Mouse (Mus musculus): ENCODE results near the gene Kctd11. TPM values are rescaled to one million over a fixed set of nuclear protein-coding genes. Genes with fewer than 3 reads are reported as not detected.
"Not testable (repeated sequence)": the region's sequence is repeated elsewhere in the genome, so short reads cannot be mapped to it uniquely, and the experiment has no call there.

Kctd11 gene
- polyA plus RNA-seq (2012; rRNA removed): 12.6 and 19.1 TPM in 2 replicates

- peaks cover 17% of the 10 kb centered on the region for H3K4me1 ChIP-seq (ENCODE audit: control insufficient read depth, insufficient read depth, low read length)
- under 1% methylated on average over 46 of the region's 46 CpGs for WGBS
- H3K4me3 ChIP-seq (replicated peaks; ENCODE audit: extremely low read depth, low read depth, low read length): peak within 1 kb of the TSS; percentile 97
- TF ChIP-seq CTCF (IDR thresholded peaks at IDR 0.05; ENCODE audit: insufficient read depth, low read length) (peak; percentile 16; the same call in 1 of the 2 replicates), POLR2A (IDR thresholded peaks at IDR 0.05; ENCODE audit: borderline replicate concordance, extremely low read depth, low read depth, low read length) (peak; percentile 94)
- peak; percentile 95 for DNase-seq
Observed at GRCm38 (mm10) chr11:69880853-69881603, at the start of gene Kctd11. Kctd11 (minus strand) TSS chr11:69881406.

DNA sequence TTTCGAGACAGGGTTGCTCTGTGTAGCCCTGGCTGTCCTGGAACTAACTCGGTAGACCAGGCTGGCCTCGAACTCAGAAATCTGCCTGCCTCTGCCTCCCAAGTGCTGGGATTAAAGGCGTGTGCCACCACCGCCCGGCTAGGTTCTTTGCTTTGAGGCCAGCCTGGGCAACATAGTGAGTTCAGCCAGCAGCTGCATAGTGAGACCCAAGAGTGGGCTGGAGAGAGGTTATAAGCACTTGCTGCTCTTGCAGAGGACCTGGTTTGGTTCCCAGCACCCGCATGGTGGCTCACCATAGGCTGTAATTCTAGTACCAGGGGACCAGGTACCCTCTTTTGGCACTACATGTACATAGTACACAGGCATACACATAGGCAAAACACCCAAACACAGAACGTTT lies 49.0 kb upstream of the Kctd11 start:
- H3K4me1 ChIP-seq (ENCODE audit: control insufficient read depth, insufficient read depth, low read length); H3K4me3 ChIP-seq (replicated peaks; ENCODE audit: extremely low read depth, low read depth, low read length); DNase-seq: not testable (repeated sequence)
- WGBS: 86% methylated on average over 8 of the region's 8 CpGs

DNA sequence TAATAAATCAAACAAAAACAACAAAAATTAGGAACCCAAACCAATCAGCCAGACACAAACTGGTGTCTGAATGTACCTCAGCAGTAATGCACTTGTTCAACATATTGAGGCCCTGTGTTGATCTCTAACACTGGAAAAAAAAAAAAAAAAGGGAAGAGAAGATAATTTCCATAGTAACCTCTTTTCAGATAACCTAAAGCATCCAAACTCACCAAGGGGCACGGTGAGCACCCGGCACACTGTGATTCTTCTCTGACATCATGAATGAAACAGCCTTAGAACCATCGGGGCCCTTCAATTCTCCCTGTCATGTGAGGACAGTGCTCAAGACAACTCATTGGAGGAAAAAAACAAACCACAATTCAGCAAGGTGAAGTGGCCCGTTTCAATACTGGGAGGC lies 48.5 kb upstream of the Kctd11 start:
- Histone ChIP-seq H3K4me3 (replicated peaks; ENCODE audit: extremely low read depth, low read depth, low read length) (no peak overlapping the region), H3K4me1 (ENCODE audit: control insufficient read depth, insufficient read depth, low read length) (peaks cover 2% of the 10 kb centered on the region; the same call in 1 of the 2 replicates)
- DNase-seq: no peak
- 29% methylated on average over 4 of the region's 4 CpGs for WGBS
- TF ChIP-seq CTCF (IDR thresholded peaks at IDR 0.05; ENCODE audit: insufficient read depth, low read length) (no peak), POLR2A (IDR thresholded peaks at IDR 0.05; ENCODE audit: borderline replicate concordance, extremely low read depth, low read depth, low read length) (no peak)

DNA sequence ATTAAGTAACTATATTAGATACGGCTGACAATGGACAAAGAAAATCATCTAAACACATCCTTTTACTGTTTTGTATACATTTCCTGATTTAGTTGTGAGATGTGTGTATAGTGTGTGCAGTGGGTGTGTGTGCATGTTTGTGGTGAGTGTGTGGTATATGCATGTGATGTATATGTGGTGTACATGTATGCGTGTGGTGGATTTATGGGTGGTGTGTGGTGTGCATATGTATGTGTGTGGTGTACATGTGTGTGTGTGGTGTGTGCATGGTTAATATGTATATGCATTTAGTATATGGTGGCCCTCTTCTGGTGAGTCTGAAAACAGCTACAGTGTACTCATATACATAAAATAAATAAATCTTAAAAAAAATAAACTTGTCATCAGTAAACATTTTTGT lies 46.3 kb upstream of the Kctd11 start:
- 95% methylated on average over 2 of the region's 2 CpGs for WGBS
- H3K4me3 ChIP-seq (replicated peaks; ENCODE audit: extremely low read depth, low read depth, low read length): no peak overlapping the region
- no peaks in the 10 kb centered on the region for H3K4me1 ChIP-seq (ENCODE audit: control insufficient read depth, insufficient read depth, low read length)
- TF ChIP-seq CTCF (IDR thresholded peaks at IDR 0.05; ENCODE audit: insufficient read depth, low read length) (no peak), POLR2A (IDR thresholded peaks at IDR 0.05; ENCODE audit: borderline replicate concordance, extremely low read depth, low read depth, low read length) (no peak)
- DNase-seq: no peak

DNA sequence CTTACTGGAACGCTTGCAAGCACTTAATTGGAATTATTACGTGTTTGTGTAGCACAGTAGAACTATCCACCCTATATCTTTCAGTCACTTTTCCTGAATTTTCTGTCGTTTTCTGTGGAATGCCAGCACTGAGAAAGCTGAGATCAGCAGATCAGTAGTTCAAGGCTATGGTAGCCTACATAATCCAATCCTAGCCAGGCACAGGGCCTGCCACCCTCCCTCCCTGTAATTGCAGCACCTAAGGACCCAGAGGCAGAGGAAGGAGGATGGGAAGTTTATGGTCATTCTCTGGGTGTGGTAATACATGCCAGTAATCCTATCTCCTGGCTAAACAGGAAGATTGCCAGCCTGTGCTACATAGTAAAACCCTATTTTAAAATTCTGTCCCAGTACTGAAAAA lies 41.6 kb upstream of the Kctd11 start:
- TF ChIP-seq CTCF (IDR thresholded peaks at IDR 0.05; ENCODE audit: insufficient read depth, low read length) (no peak), POLR2A (IDR thresholded peaks at IDR 0.05; ENCODE audit: borderline replicate concordance, extremely low read depth, low read depth, low read length) (no peak)

GRCm38 (mm10) chr11:69922012-69922756 lies 41.0 kb upstream of the Kctd11 start:
- no peak for DNase-seq
- peaks cover 4% of the 10 kb centered on the region for H3K4me1 ChIP-seq (ENCODE audit: control insufficient read depth, insufficient read depth, low read length)
- TF ChIP-seq POLR2A (IDR thresholded peaks at IDR 0.05; ENCODE audit: borderline replicate concordance, extremely low read depth, low read depth, low read length): no peak
- no peak for TF ChIP-seq CTCF (IDR thresholded peaks at IDR 0.05; ENCODE audit: insufficient read depth, low read length)
- H3K4me3 ChIP-seq (replicated peaks; ENCODE audit: extremely low read depth, low read depth, low read length): peak overlapping the region; percentile 98
- 3% methylated on average over 12 of the region's 12 CpGs for WGBS

More for the DNA sequence above, 41.6 kb upstream of the Kctd11 start:
- 60% methylated on average over 3 of the region's 3 CpGs for WGBS
- H3K4me1 ChIP-seq (ENCODE audit: control insufficient read depth, insufficient read depth, low read length): peaks cover 4% of the 10 kb centered on the region
- no peak for DNase-seq
- no peak overlapping the region for H3K4me3 ChIP-seq (replicated peaks; ENCODE audit: extremely low read depth, low read depth, low read length)

GRCm38 (mm10) chr11:69921114-69922011 lies 40.2 kb upstream of the Kctd11 start, which contains the start of gene Eif5a:
Eif5a (minus strand) TSS chr11:69921958.
- Histone ChIP-seq H3K4me3 (replicated peaks; ENCODE audit: extremely low read depth, low read depth, low read length) (peak within 1 kb of the TSS; percentile 98), H3K4me1 (ENCODE audit: control insufficient read depth, insufficient read depth, low read length) (peaks cover 4% of the 10 kb centered on the region)
- peak; percentile 100 for DNase-seq
- under 1% methylated on average over 78 of the region's 78 CpGs for WGBS
- TF ChIP-seq POLR2A (IDR thresholded peaks at IDR 0.05; ENCODE audit: borderline replicate concordance, extremely low read depth, low read depth, low read length) (peak; percentile 98), CTCF (IDR thresholded peaks at IDR 0.05; ENCODE audit: insufficient read depth, low read length) (peak; percentile 60)

DNA sequence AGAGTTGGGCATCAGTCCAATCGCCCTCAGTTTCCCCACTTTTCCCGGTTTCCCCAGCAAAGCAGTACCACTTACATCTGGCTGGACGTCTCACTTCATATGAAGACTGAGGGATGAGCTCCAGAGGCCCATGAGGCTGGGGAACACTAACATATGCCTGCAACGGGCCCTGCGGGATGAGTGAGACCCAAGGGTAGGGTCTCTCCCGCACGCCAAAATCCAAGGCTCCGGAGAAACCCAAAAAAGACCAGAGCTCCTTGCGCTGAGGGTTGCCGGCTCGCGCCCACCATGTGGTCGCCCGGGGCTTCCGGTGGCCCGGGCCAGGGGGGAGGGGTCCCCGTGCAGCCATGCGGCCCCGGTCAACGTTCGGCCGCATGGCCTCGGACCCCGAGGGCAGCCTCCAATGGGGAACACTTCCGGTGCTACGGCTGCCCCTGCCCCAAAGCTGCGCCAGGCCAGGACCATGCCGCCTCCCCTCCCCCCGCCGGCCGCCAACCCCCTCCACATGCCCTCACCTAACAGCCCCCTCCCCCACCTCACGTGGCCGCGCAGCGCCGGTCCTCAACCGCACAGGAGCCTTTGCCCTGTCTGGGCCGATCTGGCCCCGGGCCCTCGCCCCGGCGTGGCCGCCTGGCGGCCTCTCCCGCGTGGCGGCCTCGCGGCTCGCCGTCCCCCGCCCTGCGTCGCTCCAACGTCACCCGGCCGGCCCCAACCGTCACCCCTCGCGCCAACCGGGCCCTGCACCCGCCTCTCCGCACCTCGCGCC lies 39.2 kb upstream of the Kctd11 start:
- TF ChIP-seq CTCF (IDR thresholded peaks at IDR 0.05; ENCODE audit: insufficient read depth, low read length): no peak
- TF ChIP-seq POLR2A (IDR thresholded peaks at IDR 0.05; ENCODE audit: borderline replicate concordance, extremely low read depth, low read depth, low read length): no peak
- under 1% methylated on average over 62 of the region's 65 CpGs for WGBS
- Histone ChIP-seq H3K4me3 (replicated peaks; ENCODE audit: extremely low read depth, low read depth, low read length) (peak overlapping the region; percentile 92), H3K4me1 (ENCODE audit: control insufficient read depth, insufficient read depth, low read length) (peaks cover 8% of the 10 kb centered on the region)
- peak; percentile 52 for DNase-seq
